Mouse (Mus musculus): ENCODE data around the gene Nat9. TPM values are rescaled to one million over a fixed set of nuclear protein-coding genes. Genes with fewer than 3 reads are reported as not detected.

The Nat9 gene
- polyA plus RNA-seq, 1 experiment from 2014 or later: 23.8 TPM

GRCm38 (mm10) chr11:115209958-115210357 is 22.3 kb upstream of the Nat9 start:
- H3K36me3 ChIP-seq: peaks cover 9% of the 10 kb centered on the region; the same call in 1 of the 2 replicates
- H3K9me3 ChIP-seq: no peaks in the 10 kb centered on the region
- H3K27me3 ChIP-seq: no peaks in the 10 kb centered on the region
- H3K9ac ChIP-seq: no peak overlapping the region
- H3K27ac ChIP-seq: no peak overlapping the region
- no peak overlapping the region for H3K4me3 ChIP-seq
- ATAC-seq (ENCODE audit: borderline replicate concordance, extremely low read depth, low FRiP score, low TSS enrichment): no peak
- WGBS: 87% methylated on average over 7 of the region's 7 CpGs
- no peaks in the 10 kb centered on the region for H3K4me1 ChIP-seq
- H3K4me2 ChIP-seq: no peak overlapping the region

GRCm38 (mm10) chr11:115208776-115209732 is 21.4 kb upstream of the Nat9 start:
- ATAC-seq (ENCODE audit: borderline replicate concordance, extremely low read depth, low FRiP score, low TSS enrichment): no peak
- 0 out of 2 replicates have a peak, but pooled peaks cover 2% of the 10 kb centered on the region for H3K27me3 ChIP-seq

DNA sequence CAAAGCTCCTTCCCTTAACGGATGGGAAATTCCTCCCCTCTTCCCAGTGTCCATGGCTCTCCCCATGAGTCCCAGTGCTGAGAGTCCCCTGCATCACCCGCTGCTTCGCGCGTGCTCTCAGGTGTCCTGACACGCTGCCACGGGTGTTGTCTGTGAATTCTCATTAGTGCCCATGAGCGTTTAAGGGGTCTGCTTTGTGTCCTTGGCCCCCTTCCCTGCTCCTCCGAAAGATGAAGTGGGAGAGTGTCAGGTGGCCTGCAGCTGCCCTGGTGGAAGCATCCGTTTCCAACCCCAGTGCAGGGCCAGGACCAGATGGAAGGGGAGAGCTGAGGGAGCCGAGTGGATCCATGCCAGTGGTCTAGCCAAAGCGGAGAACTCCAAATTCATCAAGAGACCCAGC is 20.5 kb upstream of the Nat9 start:
- H3K27me3 ChIP-seq: 0 out of 2 replicates have a peak, but pooled peaks cover 6% of the 10 kb centered on the region
- peaks cover 12% of the 10 kb centered on the region; the same call in 1 of the 2 replicates for H3K36me3 ChIP-seq
- WGBS: 81% methylated on average over 12 of the region's 12 CpGs
- no peak overlapping the region for H3K9ac ChIP-seq
- no peak overlapping the region for H3K27ac ChIP-seq
- H3K4me2 ChIP-seq: no peak overlapping the region
- no peak for ATAC-seq (ENCODE audit: borderline replicate concordance, extremely low read depth, low FRiP score, low TSS enrichment)
- H3K9me3 ChIP-seq: no peaks in the 10 kb centered on the region
- no peaks in the 10 kb centered on the region for H3K4me1 ChIP-seq
- H3K4me3 ChIP-seq: no peak overlapping the region

More at GRCm38 (mm10) chr11:115208776-115209732, 21.4 kb upstream of the Nat9 start:
- H3K9me3 ChIP-seq: no peaks in the 10 kb centered on the region
- H3K9ac ChIP-seq: no peak overlapping the region
- H3K4me2 ChIP-seq: no peak overlapping the region
- 77% methylated on average over 25 of the region's 25 CpGs for WGBS
- no peaks in the 10 kb centered on the region for H3K4me1 ChIP-seq
- peaks cover 12% of the 10 kb centered on the region; the same call in 1 of the 2 replicates for H3K36me3 ChIP-seq
- H3K27ac ChIP-seq: no peak overlapping the region
- no peak overlapping the region for H3K4me3 ChIP-seq

GRCm38 (mm10) chr11:115202756-115203155 is 15.1 kb upstream of the Nat9 start:
- ATAC-seq (ENCODE audit: borderline replicate concordance, extremely low read depth, low FRiP score, low TSS enrichment): no peak
- Histone ChIP-seq H3K4me1 (no peaks in the 10 kb centered on the region), H3K4me2 (no peak overlapping the region), H3K36me3 (peaks cover 12% of the 10 kb centered on the region; the same call in 1 of the 2 replicates), H3K4me3 (no peak overlapping the region), H3K9me3 (no peaks in the 10 kb centered on the region), H3K27ac (no peak overlapping the region), H3K27me3 (0 out of 2 replicates have a peak, but pooled peaks cover 6% of the 10 kb centered on the region), H3K9ac (no peak overlapping the region)
- WGBS: 92% methylated on average over 9 of the region's 9 CpGs

- no peaks in the 10 kb centered on the region for H3K4me1 ChIP-seq
- H3K27me3 ChIP-seq: 0 out of 2 replicates have a peak, but pooled peaks cover 6% of the 10 kb centered on the region
- H3K9ac ChIP-seq: no peak overlapping the region
- no peak overlapping the region for H3K4me2 ChIP-seq
- H3K9me3 ChIP-seq: no peaks in the 10 kb centered on the region
- H3K4me3 ChIP-seq: no peak overlapping the region
- H3K36me3 ChIP-seq: peaks cover 12% of the 10 kb centered on the region; the same call in 1 of the 2 replicates
- no peak overlapping the region for H3K27ac ChIP-seq
- WGBS: 12% methylated on average over 12 of the region's 12 CpGs
- peak; percentile 57; the same call in 1 of the 2 replicates for ATAC-seq (ENCODE audit: borderline replicate concordance, extremely low read depth, low FRiP score, low TSS enrichment)
Measured at GRCm38 (mm10) chr11:115202316-115202715, 14.7 kb upstream of the Nat9 start.

- ATAC-seq (ENCODE audit: borderline replicate concordance, extremely low read depth, low FRiP score, low TSS enrichment): no peak
- no peak overlapping the region for H3K4me3 ChIP-seq
- no peak overlapping the region for H3K27ac ChIP-seq
- H3K4me2 ChIP-seq: no peak overlapping the region
- no peak overlapping the region for H3K9ac ChIP-seq
- H3K4me1 ChIP-seq: no peaks in the 10 kb centered on the region
- 0 out of 2 replicates have a peak, but pooled peaks cover 6% of the 10 kb centered on the region for H3K27me3 ChIP-seq
- 89% methylated on average over 4 of the region's 4 CpGs for WGBS
- H3K36me3 ChIP-seq: 0 out of 2 replicates have a peak, but pooled peaks cover 4% of the 10 kb centered on the region
- H3K9me3 ChIP-seq: no peaks in the 10 kb centered on the region
Measured at GRCm38 (mm10) chr11:115200520-115200919, 12.9 kb upstream of the Nat9 start.

GRCm38 (mm10) chr11:115198932-115199384 is 11.3 kb upstream of the Nat9 start:
- 42% methylated on average over 12 of the region's 12 CpGs for WGBS

DNA sequence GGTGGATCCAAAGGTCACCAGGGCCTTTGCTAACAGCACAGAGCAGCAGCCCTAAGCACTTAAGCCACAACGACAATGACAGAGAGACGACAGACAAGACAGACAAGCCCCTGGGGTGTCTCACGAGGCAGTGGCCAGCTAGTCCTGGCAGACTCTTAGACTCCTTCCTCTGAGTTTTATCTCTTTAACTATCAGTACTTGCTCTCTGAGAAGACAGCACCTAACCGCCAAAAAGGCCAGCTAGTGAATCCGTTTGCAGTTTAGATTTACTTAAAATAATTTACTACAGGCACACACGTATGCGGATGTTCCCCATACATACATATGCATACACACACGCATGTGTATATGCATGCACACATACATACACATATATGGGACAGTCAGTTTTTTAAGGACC is 9.9 kb upstream of the Nat9 start:
- ATAC-seq (ENCODE audit: borderline replicate concordance, extremely low read depth, low FRiP score, low TSS enrichment): no peak
- Histone ChIP-seq H3K4me1 (peaks cover 1% of the 10 kb centered on the region), H3K4me2 (no peak overlapping the region), H3K9ac (no peak overlapping the region), H3K4me3 (no peak overlapping the region), H3K36me3 (no peaks in the 10 kb centered on the region), H3K27ac (no peak overlapping the region), H3K27me3 (no peaks in the 10 kb centered on the region), H3K9me3 (no peaks in the 10 kb centered on the region)
- WGBS: 77% methylated on average over 8 of the region's 8 CpGs

More at GRCm38 (mm10) chr11:115198932-115199384, 11.3 kb upstream of the Nat9 start:
- H3K9ac ChIP-seq: no peak overlapping the region
- no peak overlapping the region for H3K4me2 ChIP-seq
- ATAC-seq (ENCODE audit: borderline replicate concordance, extremely low read depth, low FRiP score, low TSS enrichment): no peak
- no peaks in the 10 kb centered on the region for H3K36me3 ChIP-seq
- H3K27ac ChIP-seq: no peak overlapping the region
- H3K9me3 ChIP-seq: no peaks in the 10 kb centered on the region
- no peak overlapping the region for H3K4me3 ChIP-seq
- H3K4me1 ChIP-seq: no peaks in the 10 kb centered on the region
- H3K27me3 ChIP-seq: 0 out of 2 replicates have a peak, but pooled peaks cover 4% of the 10 kb centered on the region

DNA sequence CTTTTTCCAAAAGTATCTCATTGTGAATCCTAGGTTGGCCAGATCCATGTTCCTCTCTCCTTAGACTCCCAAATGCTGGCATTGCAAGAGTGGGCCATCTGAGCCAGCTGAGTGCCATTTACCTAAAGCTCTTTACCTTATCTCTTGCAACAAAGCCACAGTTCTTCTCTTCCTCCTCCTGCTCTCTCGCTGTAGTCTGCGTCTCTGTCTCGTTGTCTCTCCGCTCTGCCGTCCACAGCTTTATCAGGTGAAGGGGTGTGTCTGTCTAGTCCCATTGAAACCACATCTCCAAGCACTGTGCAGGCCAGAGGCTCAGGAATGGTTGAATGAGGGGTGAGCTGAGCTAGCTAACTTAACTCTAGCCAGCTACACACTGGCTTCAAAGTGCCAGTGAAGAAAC is 8.3 kb upstream of the Nat9 start:
- H3K4me3 ChIP-seq: no peak overlapping the region
- 62% methylated on average over 5 of the region's 5 CpGs for WGBS
- H3K36me3 ChIP-seq: no peaks in the 10 kb centered on the region
- H3K9ac ChIP-seq: no peak overlapping the region
- no peak overlapping the region for H3K27ac ChIP-seq
- H3K9me3 ChIP-seq: no peaks in the 10 kb centered on the region
- peaks cover 8% of the 10 kb centered on the region for H3K4me1 ChIP-seq
- no peak overlapping the region for H3K4me2 ChIP-seq
- ATAC-seq (ENCODE audit: borderline replicate concordance, extremely low read depth, low FRiP score, low TSS enrichment): no peak
- H3K27me3 ChIP-seq: no peaks in the 10 kb centered on the region

- Histone ChIP-seq H3K9me3 (no peaks in the 10 kb centered on the region), H3K4me1 (peaks cover 8% of the 10 kb centered on the region), H3K27me3 (no peaks in the 10 kb centered on the region), H3K4me2 (no peak overlapping the region), H3K36me3 (no peaks in the 10 kb centered on the region), H3K4me3 (no peak overlapping the region), H3K27ac (no peak overlapping the region), H3K9ac (no peak overlapping the region)
- 77% methylated on average over 6 of the region's 6 CpGs for WGBS
- no peak for ATAC-seq (ENCODE audit: borderline replicate concordance, extremely low read depth, low FRiP score, low TSS enrichment)
Measured at GRCm38 (mm10) chr11:115194693-115195092, 7.0 kb upstream of the Nat9 start.

- 39% methylated on average over 9 of the region's 9 CpGs for WGBS
- H3K27me3 ChIP-seq: no peaks in the 10 kb centered on the region
- no peak overlapping the region for H3K4me3 ChIP-seq
- H3K9ac ChIP-seq: no peak overlapping the region
- no peak for ATAC-seq (ENCODE audit: borderline replicate concordance, extremely low read depth, low FRiP score, low TSS enrichment)
- H3K4me1 ChIP-seq: peaks cover 14% of the 10 kb centered on the region
- no peaks in the 10 kb centered on the region for H3K36me3 ChIP-seq
- 0 out of 2 replicates have a peak overlapping the region, but pooled peaks have one; percentile 13 for H3K4me2 ChIP-seq
- H3K9me3 ChIP-seq: no peaks in the 10 kb centered on the region
- H3K27ac ChIP-seq: peak overlapping the region; percentile 58
Measured at GRCm38 (mm10) chr11:115192180-115192579, 4.5 kb upstream of the Nat9 start.

GRCm38 (mm10) chr11:115189304-115189703 is 1.6 kb upstream of the Nat9 start:
- no peak for ATAC-seq (ENCODE audit: borderline replicate concordance, extremely low read depth, low FRiP score, low TSS enrichment)
- no peak overlapping the region for H3K4me2 ChIP-seq
- no peak overlapping the region for H3K4me3 ChIP-seq
- no peak overlapping the region for H3K9ac ChIP-seq
- no peaks in the 10 kb centered on the region for H3K9me3 ChIP-seq
- H3K27ac ChIP-seq: no peak overlapping the region
- no peaks in the 10 kb centered on the region for H3K36me3 ChIP-seq
- H3K4me1 ChIP-seq: peaks cover 24% of the 10 kb centered on the region
- WGBS: 88% methylated on average over 6 of the region's 6 CpGs
- no peaks in the 10 kb centered on the region for H3K27me3 ChIP-seq

Measured in lung, embryonic 15.5 days (tissue).